Mouse (Mus musculus) lung, postnatal 0 days (tissue): Measurements from ENCODE around the gene Arl2bp.

ENCODE experiments used
- CTCF ChIP-seq: IDR thresholded peaks from 2 replicates; pipeline ENCODE4 v1.5.1; 2016; ENCODE audit warnings: antibody characterized with exemption, mild to moderate bottlenecking
- EP300 ChIP-seq: IDR thresholded peaks from 2 replicates; pipeline ENCODE4 v1.6.1; 2016; ENCODE audit warnings: antibody characterized with exemption, mild to moderate bottlenecking, control low read depth

DNA sequence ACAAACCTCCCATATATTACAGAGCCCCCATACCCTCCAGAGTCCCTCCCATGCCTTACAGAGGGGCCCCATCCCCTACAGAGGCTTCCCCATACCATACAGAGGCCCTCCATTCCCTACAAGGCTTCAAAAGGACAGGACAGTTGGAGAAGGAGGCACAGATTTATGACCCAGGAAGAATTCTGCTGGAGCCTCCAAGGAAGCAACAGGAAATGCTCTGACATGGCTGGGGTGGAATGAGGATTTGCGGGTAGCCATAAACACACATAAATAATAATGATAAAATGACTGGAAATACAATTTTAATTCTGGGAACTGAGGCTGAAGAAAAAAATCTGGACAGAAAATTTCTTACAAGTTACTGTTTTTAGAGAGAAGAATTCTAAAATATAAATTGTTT, 50.4 kb downstream of the Arl2bp start:
- TF ChIP-seq CTCF (no peak), EP300 (no peak)
